Mouse (Mus musculus) lung, postnatal 36 days (tissue): Measurements from ENCODE around the gene 3110018I06Rik.
A peak's percentile ranks its signal among the peaks of the same experiment; 100 is the strongest.

Source experiments
- DNase-seq: peaks from one replicate; pipeline ENCODE4 v3.0.0; 2022; ENCODE audit warnings: mixed read lengths

Gene 3110018I06Rik

GRCm38 (mm10) chr12:107488371-107488770 lies at the start of gene 3110018I06Rik:
Gene 3110018I06Rik (plus strand): TSS chr12:107488632.
- DNase-seq: no peak

- DNase-seq: no peak
Measured at GRCm38 (mm10) chr12:107444681-107445080, 43.8 kb upstream of the 3110018I06Rik start.

- no peak for DNase-seq
Measured at GRCm38 (mm10) chr12:107457835-107458234, 30.6 kb upstream of the 3110018I06Rik start.

GRCm38 (mm10) chr12:107464731-107465130 lies 23.7 kb upstream of the 3110018I06Rik start:
- peak; percentile 58 for DNase-seq

- DNase-seq: no peak
Measured at GRCm38 (mm10) chr12:107476441-107477291, 11.8 kb upstream of the 3110018I06Rik start.

GRCm38 (mm10) chr12:107479350-107479749 lies 9.1 kb upstream of the 3110018I06Rik start:
- no peak for DNase-seq

GRCm38 (mm10) chr12:107483031-107483430 lies 5.4 kb upstream of the 3110018I06Rik start:
- no peak for DNase-seq

GRCm38 (mm10) chr12:107491344-107491743 lies 2.9 kb downstream of the 3110018I06Rik start:
- no peak for DNase-seq

GRCm38 (mm10) chr12:107496924-107497323 lies 8.5 kb downstream of the 3110018I06Rik start:
- no peak for DNase-seq

- no peak for DNase-seq
Measured at GRCm38 (mm10) chr12:107509661-107510237, 21.3 kb downstream of the 3110018I06Rik start.

- no peak for DNase-seq
Measured at GRCm38 (mm10) chr12:107511112-107511511, 22.7 kb downstream of the 3110018I06Rik start.

- DNase-seq: no peak
Measured at GRCm38 (mm10) chr12:107516265-107517217, 28.1 kb downstream of the 3110018I06Rik start.

- no peak for DNase-seq
Measured at GRCm38 (mm10) chr12:107520941-107521340, 32.5 kb downstream of the 3110018I06Rik start.

GRCm38 (mm10) chr12:107528346-107528880 lies 40.0 kb downstream of the 3110018I06Rik start:
- no peak for DNase-seq

GRCm38 (mm10) chr12:107532871-107533270 lies 44.4 kb downstream of the 3110018I06Rik start:
- DNase-seq: no peak
